Mouse (Mus musculus) small intestine, adult 2 months (tissue): ENCODE data around the gene Actl10.

Experiments
- CTCF ChIP-seq: fragments of 200-500 bp; IDR thresholded peaks from 2 replicates; pipeline ENCODE4 v1.5.1; 2012; ENCODE audit warnings: low read depth, mild to moderate bottlenecking, control low read depth, inconsistent platforms, low read length, moderate library complexity, mixed read lengths; ENCODE audit not compliant: insufficient replicate concordance, insufficient read length; ENCODE audit errors: extremely low read depth
- POLR2A ChIP-seq: fragments of 200-500 bp; IDR thresholded peaks from 2 replicates; pipeline ENCODE4 v1.6.1; 2012; ENCODE audit warnings: low read depth, mild to moderate bottlenecking, control low read depth, inconsistent platforms, low read length, moderate library complexity

DNA sequence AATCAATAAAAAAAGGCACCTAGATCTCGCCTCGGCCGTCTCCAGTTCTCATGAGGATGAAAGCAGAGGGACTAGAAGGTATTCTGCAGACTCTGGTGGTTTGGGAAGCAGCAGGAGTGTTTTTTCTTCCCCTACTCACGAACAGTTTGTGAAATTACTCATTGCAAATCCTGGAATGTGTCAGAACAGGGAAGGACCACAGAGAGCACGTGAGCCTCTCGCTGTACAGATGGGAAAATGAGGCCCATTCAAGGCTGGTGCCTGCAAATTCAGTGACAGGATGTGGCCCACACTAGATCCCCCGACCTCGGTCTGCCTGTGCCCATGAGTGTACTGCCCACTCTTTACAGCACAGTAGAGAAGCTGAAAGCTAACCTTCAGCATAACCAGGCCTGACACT, 20.4 kb downstream of the Actl10 start:
- TF ChIP-seq CTCF (no peak), POLR2A (no peak)
